Mouse (Mus musculus): ENCODE results near the gene Ccdc142.

The Ccdc142 gene

DNA sequence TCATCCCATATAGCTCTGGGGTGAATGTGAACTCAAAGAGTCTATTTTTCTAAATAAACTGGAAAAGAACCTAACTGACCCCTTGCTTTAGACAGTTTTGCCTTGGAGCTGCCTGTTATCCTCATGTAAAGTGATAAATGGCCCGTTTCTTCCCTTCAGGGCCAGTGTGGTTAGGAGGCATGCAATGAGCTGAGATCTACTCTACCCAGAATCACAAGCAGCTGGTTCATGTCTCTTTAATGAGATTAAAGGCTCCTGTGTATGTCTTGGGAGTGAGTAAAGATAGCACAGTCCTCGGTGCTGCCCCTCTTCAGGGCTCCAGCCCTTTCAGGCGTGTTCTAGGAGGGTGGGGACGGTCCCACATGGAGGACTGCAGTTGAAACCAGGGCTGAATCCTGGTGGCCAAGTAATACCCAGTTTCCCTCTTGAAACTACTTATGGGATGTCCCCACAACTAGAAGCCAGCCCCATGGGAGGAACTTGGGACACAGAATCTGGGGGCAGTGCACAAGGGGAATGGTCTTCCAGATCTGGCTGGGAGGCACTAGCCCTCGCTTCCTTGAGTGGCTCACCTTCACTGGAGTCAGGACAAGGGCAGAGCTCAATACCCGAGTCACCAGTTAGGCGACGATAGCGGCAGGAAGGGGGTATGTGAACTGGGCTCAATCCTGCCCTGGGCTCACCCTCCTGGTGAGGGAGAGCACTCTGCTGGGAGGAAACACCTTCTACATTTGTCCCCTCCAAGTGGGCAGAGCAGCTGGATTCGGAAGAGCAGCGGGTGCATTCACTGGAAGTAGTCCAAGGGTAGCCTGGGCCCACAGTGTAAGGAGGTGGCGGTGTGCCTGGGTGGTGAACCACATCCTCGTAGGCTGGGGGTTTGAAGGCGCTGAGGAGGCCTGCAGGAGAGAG, 17.7 kb downstream of the Ccdc142 start:
- no peak for DNase-seq

GRCm38 (mm10) chr6:83119734-83120051, 18.3 kb downstream of the Ccdc142 start:
- peak; percentile 47 for DNase-seq

GRCm38 (mm10) chr6:83120930-83121862, 19.8 kb downstream of the Ccdc142 start, which contains the start of gene Wbp1:
Wbp1 (minus strand) TSS chr6:83121559.
- peak; percentile 98 for DNase-seq

DNA sequence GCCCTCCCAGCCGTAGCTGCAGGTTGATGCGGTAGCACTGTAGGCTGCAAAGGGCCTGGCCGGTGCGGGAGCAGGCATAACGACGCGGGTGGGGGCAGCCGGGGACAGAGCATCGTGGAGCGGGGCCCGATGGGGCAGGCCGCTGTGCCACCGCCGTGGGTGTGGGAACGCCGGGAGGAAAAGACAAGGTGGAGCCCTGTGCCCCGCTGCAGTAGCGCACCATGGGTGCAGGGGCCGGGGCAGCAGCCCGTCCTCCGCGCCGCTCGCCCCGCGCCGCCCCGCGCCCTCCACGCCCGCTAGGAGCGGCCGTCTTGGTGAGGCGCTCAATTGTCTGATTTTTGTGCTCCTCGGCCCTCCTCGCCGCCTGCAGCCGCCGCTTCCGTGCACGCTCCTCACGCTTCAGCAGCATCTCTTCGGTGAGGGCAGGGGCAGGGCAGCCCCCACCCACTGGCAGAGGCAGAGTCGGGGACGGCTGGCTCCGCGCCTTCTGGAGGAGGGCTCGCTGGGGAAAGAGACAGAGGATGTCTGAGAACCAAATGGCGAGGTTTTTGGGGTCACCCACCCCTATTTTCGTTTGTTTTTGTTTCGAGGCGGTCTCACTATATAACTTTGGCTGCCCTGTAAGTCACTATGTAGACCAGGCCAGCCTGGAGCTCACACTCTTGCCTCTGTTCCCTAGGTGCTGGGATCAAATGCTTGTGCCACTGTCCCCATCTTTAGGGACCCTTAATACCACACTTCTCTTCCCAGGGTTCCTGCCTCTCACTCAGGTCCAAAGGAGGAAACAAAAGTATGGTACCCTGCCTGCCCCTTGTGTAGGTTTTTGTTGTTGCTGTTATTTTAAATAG, 20.7 kb downstream of the Ccdc142 start:
- DNase-seq, result no peak

GRCm38 (mm10) chr6:83122961-83123360, 21.6 kb downstream of the Ccdc142 start:
- DNase-seq, result no peak

DNA sequence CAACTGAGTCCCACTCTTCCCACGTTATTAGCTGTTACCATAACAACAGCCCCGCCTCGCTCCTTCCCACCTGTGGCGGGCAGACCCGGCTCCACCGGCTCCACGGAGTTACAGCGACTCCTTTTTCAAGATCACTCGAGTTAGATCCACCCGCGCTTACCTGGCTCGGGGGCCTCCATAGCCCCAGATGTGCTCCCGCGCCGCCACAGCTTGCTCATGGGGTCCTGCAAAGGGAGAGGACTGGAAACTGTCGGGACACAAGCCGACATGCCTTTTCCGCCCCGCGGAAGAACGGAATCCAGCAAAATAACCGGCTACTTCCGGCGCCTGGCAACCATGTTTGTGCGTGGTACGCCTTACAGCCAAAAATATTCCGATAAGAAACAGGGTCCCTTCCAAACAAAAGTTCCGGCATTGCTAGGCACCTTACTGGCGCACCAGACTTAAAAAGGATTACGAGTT, 23.5 kb downstream of the Ccdc142 start:
- DNase-seq, result peak; percentile 95

DNA sequence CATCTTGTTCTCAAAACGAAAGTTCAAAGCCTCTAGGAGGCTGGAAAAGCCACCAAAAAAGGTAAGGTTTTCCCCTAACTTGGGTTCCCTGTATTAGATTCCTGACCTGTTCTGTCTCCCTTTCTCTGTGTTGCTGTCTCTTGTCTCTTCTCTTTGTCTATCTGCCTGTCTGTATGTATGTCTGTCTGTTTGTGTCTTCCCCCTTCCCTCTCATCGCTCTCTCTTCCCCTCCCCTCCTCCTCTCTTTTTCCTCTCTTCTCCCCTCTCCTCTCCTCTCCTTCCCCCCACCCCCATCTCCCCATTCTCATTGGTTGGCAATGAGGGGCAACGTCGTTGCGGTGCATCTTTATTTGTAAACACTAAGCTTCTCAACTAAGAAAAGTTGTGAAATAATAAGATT, 23.9 kb downstream of the Ccdc142 start, which contains the start of gene Ino80b:
Gene Ino80b (minus strand): TSS at position 101 of the 400 bp plus-strand sequence.
- DNase-seq, result no peak

- no peak for DNase-seq
Observed at GRCm38 (mm10) chr6:83127419-83127818, 26.0 kb downstream of the Ccdc142 start.

DNA sequence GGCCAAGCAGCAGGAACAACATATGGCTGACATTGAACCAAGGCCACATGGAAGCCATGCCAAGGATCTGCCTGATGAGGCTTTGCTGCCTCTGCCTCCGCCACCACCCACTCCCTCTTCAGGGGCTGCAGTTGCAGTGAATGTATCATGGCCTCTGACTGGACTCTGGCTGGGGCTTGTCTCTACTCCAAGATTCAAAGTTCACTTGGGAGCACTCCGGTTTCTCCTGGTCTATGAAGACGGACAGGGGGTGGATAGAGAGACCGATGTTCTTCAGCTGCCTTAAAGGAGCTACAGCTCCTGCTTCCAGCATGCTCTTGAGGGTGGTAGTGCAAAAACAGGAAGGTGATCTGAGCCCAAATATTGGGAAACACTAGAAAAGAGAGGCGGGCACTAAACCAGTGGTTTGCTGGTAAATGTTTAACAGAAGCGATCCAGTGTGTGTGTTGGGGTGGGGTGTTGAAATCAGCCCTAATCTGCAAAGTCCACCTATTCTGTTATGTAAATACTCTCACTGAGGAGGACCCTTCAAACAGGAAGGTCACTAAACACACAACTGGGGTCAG, 30.2 kb downstream of the Ccdc142 start:
- DNase-seq, result peak; percentile 82

DNA sequence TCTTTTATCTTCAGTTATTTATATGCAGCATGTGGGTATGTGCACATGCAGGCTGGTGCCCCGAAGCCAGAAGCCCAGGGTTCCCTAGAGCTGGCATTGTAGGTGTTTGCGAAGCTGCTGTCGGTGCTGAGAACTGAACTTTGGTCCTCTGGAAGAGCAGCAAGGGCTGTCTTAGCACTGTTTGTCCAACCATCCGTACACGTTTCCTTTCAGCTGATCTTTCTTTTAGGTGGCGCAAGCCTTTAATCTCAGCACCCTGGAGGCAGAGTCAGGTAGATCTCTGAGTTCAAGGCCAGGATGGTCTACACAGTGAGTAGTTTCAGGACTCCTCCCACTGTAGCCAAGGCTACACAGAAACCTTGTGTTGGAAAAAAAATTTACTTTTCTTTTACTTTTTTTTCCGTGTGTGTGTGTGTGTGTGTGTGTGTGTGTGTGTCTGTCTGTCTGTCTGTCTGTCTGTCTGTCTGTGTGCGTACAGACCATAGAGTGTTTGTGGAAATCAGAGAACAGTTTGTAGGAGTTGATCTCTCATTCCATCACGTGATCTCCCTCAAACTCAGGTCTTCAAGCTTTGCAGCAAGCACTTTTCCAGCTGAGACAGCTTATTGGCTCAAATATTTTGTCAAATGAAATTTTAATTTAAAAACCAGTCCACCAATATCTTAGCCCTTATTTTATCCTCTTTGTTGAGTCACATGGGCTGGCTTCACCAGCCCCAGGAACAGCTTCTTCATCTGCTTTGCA, 30.9 kb downstream of the Ccdc142 start:
- DNase-seq, result no peak

GRCm38 (mm10) chr6:83134226-83134625, 32.8 kb downstream of the Ccdc142 start:
- DNase-seq, result no peak

GRCm38 (mm10) chr6:83134951-83135513, 33.6 kb downstream of the Ccdc142 start, which contains the start of gene Rtkn:
Rtkn (plus strand) TSS chr6:83135463.
- DNase-seq, result no peak

GRCm38 (mm10) chr6:83135571-83136161, 34.3 kb downstream of the Ccdc142 start:
- DNase-seq, result peak; percentile 76

GRCm38 (mm10) chr6:83136291-83136880, 35.0 kb downstream of the Ccdc142 start:
- no peak for DNase-seq

GRCm38 (mm10) chr6:83136881-83137575, 35.6 kb downstream of the Ccdc142 start:
- peak; percentile 82 for DNase-seq

DNA sequence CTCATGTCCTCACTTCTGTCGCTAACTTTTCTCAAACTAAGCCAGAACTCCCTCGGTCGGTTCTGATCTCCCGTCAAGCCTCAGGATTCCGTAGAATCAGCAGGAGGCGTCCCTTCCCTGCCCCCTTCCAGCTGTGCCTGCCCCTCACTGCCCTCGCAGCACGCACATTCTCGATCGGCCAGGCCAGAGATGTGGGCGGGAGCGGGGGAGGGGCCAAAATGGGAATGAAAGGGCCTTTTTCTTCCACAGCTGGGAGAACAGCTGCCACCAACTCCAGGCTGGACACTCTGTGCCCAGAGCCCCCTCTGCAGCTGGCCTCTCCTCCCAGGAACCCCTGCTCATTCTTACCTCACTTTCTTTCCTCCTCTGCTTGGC, 36.2 kb downstream of the Ccdc142 start:
- peak; percentile 94 for DNase-seq

- peak; percentile 59 for DNase-seq
Observed at GRCm38 (mm10) chr6:83138056-83138455, 36.7 kb downstream of the Ccdc142 start.

GRCm38 (mm10) chr6:83140044-83140443, 38.6 kb downstream of the Ccdc142 start:
- no peak for DNase-seq

DNA sequence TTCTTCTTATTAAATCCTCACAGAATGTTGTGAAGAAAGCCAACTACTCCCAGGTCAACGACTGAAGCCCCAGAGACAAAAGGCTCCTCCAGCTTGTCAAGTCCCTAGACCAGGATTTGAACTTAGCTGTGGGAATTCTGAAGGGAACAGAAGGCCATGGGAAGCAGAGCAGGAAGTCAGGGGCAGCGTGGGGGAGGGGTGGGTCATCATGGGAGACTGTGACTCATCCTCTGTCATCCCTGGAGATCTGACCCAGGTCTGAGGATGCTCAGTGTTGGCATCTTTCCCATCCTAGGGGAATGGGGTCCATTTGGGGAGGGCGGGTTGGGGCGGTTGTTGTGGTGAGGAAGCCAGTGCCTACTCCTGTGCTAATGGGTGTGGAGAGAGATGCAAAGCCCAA, 40.2 kb downstream of the Ccdc142 start:
- DNase-seq, result no peak

All from kidney, postnatal 14 days (tissue).